Mouse (Mus musculus) kidney, adult 8-10 months (tissue): Measurements from ENCODE around the gene Wnk4.

ENCODE experiments used
- DNase-seq, 2 experiments: peaks; one replicate each; pipeline ENCODE4 v3.0.0; 2022

Gene Wnk4

GRCm38 (mm10) chr11:101245071-101245470 lies 15.3 kb upstream of the Wnk4 start:
- no peak for DNase-seq

- DNase-seq: no peak
Observed at GRCm38 (mm10) chr11:101245855-101246701, 14.3 kb upstream of the Wnk4 start, which contains the start of gene Ramp2. TSS of gene Ramp2 (plus strand) at chr11:101246028.

GRCm38 (mm10) chr11:101246702-101247012 lies 13.7 kb upstream of the Wnk4 start:
- DNase-seq: no peak

- DNase-seq: peak; percentile 61 to 64
Observed at GRCm38 (mm10) chr11:101247521-101248030, 12.8 kb upstream of the Wnk4 start.

GRCm38 (mm10) chr11:101248258-101248994 lies 11.9 kb upstream of the Wnk4 start:
- DNase-seq: peak; percentile 61 to 79

- peak in 1 of 2 experiments; percentile 60 for DNase-seq
Observed at GRCm38 (mm10) chr11:101251031-101251430, 9.3 kb upstream of the Wnk4 start.

GRCm38 (mm10) chr11:101252941-101253340 lies 7.4 kb upstream of the Wnk4 start:
- no peak for DNase-seq

- peak; percentile 76 to 87 for DNase-seq
Observed at GRCm38 (mm10) chr11:101253613-101254389, 6.6 kb upstream of the Wnk4 start, which contains the start of gene Vps25. TSS of gene Vps25 (plus strand) at chr11:101253707.

- DNase-seq: no peak
Observed at GRCm38 (mm10) chr11:101255826-101256775, 4.3 kb upstream of the Wnk4 start.

- DNase-seq: peak; percentile 64 to 69
Observed at GRCm38 (mm10) chr11:101259261-101259712, 1.1 kb upstream of the Wnk4 start.

- no peak for DNase-seq
Observed at GRCm38 (mm10) chr11:101260826-101261380, 536 bp downstream of the Wnk4 start.

- no peak for DNase-seq
Observed at GRCm38 (mm10) chr11:101262272-101262967, 2.1 kb downstream of the Wnk4 start.

GRCm38 (mm10) chr11:101263138-101263988 lies 3.0 kb downstream of the Wnk4 start:
- DNase-seq: no peak

- no peak for DNase-seq
Observed at GRCm38 (mm10) chr11:101263989-101264280, 3.6 kb downstream of the Wnk4 start.

GRCm38 (mm10) chr11:101264954-101265471 lies 4.6 kb downstream of the Wnk4 start:
- no peak for DNase-seq

GRCm38 (mm10) chr11:101265906-101266305 lies 5.5 kb downstream of the Wnk4 start:
- no peak for DNase-seq

GRCm38 (mm10) chr11:101269577-101270116 lies 9.3 kb downstream of the Wnk4 start:
- no peak for DNase-seq

GRCm38 (mm10) chr11:101272446-101272845 lies 12.1 kb downstream of the Wnk4 start:
- no peak for DNase-seq

GRCm38 (mm10) chr11:101275309-101275708 lies 14.9 kb downstream of the Wnk4 start:
- no peak for DNase-seq
